Mouse (Mus musculus): ENCODE results near the gene Nrbf2.

Nrbf2 gene

GRCm38 (mm10) chr10:67285176-67285814 lies at the start of gene Nrbf2:
Gene Nrbf2, minus strand, starts transcription at chr10:67285305.
- peak; percentile 98 for DNase-seq (ENCODE audit: low spot score)

- no peak for DNase-seq (ENCODE audit: low spot score)
These were observed 45.5 kb upstream of the Nrbf2 start for GRCm38 (mm10) chr10:67330580-67330979.

- DNase-seq (ENCODE audit: low spot score) = no peak
These were observed 44.6 kb upstream of the Nrbf2 start for GRCm38 (mm10) chr10:67329661-67330060.

GRCm38 (mm10) chr10:67328208-67328607 lies 43.1 kb upstream of the Nrbf2 start:
- no peak for DNase-seq (ENCODE audit: low spot score)

GRCm38 (mm10) chr10:67324036-67324435 lies 38.9 kb upstream of the Nrbf2 start:
- DNase-seq (ENCODE audit: low spot score) = no peak

GRCm38 (mm10) chr10:67321396-67321795 lies 36.3 kb upstream of the Nrbf2 start:
- DNase-seq (ENCODE audit: low spot score) = no peak

GRCm38 (mm10) chr10:67320207-67320859 lies 35.2 kb upstream of the Nrbf2 start:
- DNase-seq (ENCODE audit: low spot score) = no peak

GRCm38 (mm10) chr10:67319016-67319725 lies 34.1 kb upstream of the Nrbf2 start:
- DNase-seq (ENCODE audit: low spot score) = no peak

- peak; percentile 70 for DNase-seq (ENCODE audit: low spot score)
These were observed 32.9 kb upstream of the Nrbf2 start for GRCm38 (mm10) chr10:67317931-67318460.

GRCm38 (mm10) chr10:67314811-67315435 lies 29.8 kb upstream of the Nrbf2 start:
- peak; percentile 86 for DNase-seq (ENCODE audit: low spot score)

GRCm38 (mm10) chr10:67312456-67312855 lies 27.4 kb upstream of the Nrbf2 start:
- DNase-seq (ENCODE audit: low spot score) = no peak

GRCm38 (mm10) chr10:67311277-67311959 lies 26.3 kb upstream of the Nrbf2 start:
- peak; percentile 81 for DNase-seq (ENCODE audit: low spot score)

GRCm38 (mm10) chr10:67309483-67310138 lies 24.5 kb upstream of the Nrbf2 start:
- DNase-seq (ENCODE audit: low spot score) = no peak

GRCm38 (mm10) chr10:67302340-67302739 lies 17.2 kb upstream of the Nrbf2 start:
- DNase-seq (ENCODE audit: low spot score) = no peak

GRCm38 (mm10) chr10:67301046-67301445 lies 15.9 kb upstream of the Nrbf2 start:
- no peak for DNase-seq (ENCODE audit: low spot score)

- DNase-seq (ENCODE audit: low spot score) = no peak
These were observed 14.2 kb upstream of the Nrbf2 start for GRCm38 (mm10) chr10:67299285-67299684.

- DNase-seq (ENCODE audit: low spot score) = no peak
These were observed 13.8 kb upstream of the Nrbf2 start for GRCm38 (mm10) chr10:67298856-67299255.

- no peak for DNase-seq (ENCODE audit: low spot score)
These were observed 12.2 kb upstream of the Nrbf2 start for GRCm38 (mm10) chr10:67297175-67297855.

- DNase-seq (ENCODE audit: low spot score) = no peak
These were observed 11.5 kb upstream of the Nrbf2 start for GRCm38 (mm10) chr10:67296482-67297152.

- DNase-seq (ENCODE audit: low spot score) = no peak
These were observed 10.9 kb upstream of the Nrbf2 start for GRCm38 (mm10) chr10:67295938-67296466.
